In the genomic region with DNA sequence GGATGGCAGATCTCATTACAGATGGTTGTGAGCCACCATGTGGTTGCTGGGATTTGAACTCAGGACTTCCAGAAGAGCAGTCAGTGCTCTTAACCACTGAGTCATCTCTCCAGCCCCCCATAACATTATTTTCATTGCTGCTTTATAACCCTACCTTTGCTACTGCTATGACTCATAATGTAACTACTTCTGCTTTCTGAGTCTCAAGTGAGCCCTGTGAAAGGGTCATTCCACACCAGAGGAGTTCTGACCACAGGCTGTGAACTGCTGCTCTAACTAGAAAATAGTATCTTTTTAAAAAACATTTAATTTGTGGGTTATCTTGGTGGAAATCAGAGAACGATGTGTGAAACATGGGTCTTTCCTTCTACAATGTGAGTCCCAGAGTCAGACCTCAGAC, we compare ENCODE assay signal across 23 mouse cellular contexts. TPM values are rescaled to one million over a fixed set of nuclear protein-coding genes. Genes with fewer than 3 reads are reported as not detected.
"Had no signal": no experiment of that assay in that cellular context is flagged by ENCODE, and none has a peak within 500 bp of the region (broad histone marks: within the 10 kb centered on the region; RNA-seq: fewer than 3 reads in every experiment).

No protein-coding gene starts in this region.

- H3K27me3 ChIP-seq: lung, embryonic 15.5 days; midbrain, embryonic 13.5 days had no signal

- H3K27ac ChIP-seq: layer of hippocampus, adult 2 months; left cerebral cortex, adult 2 months; limb, embryonic 10.5 days; liver, embryonic 14.5 days; lung, embryonic 15.5 days; midbrain, embryonic 13.5 days had no signal

- H3K9ac ChIP-seq: liver, embryonic 14.5 days; lung, embryonic 15.5 days; midbrain, embryonic 13.5 days had no signal

- H3K4me3 ChIP-seq: layer of hippocampus, adult 2 months; left cerebral cortex, adult 2 months; limb, embryonic 10.5 days; lung, embryonic 15.5 days; midbrain, embryonic 13.5 days had no signal

- H3K9me3 ChIP-seq: limb, embryonic 10.5 days; lung, embryonic 15.5 days; midbrain, embryonic 13.5 days had no signal

- H3K4me2 ChIP-seq: lung, embryonic 15.5 days; midbrain, embryonic 13.5 days had no signal

- H3K4me1 ChIP-seq: limb, embryonic 10.5 days; lung, embryonic 15.5 days; midbrain, embryonic 13.5 days had no signal

- ATAC-seq: midbrain, embryonic 13.5 days had no signal

- DNase-seq: kidney, adult 18-20 months; kidney, postnatal 10 days; kidney, postnatal 4 days; right cerebral cortex, adult 18-20 months; right cerebral cortex, postnatal 25 days; thymus, adult 18-20 months; thymus, postnatal 25 days had no signal

RNA-seq across cellular contexts. Expression of gene Actl7a, which starts 14.5 kb away (rescaled TPM):
- total RNA-seq: layer of hippocampus, adult 2 months; layer of hippocampus, postnatal 10 days; left cerebral cortex, adult 2 months; left cerebral cortex, postnatal 14 days; midbrain, postnatal 0 days had no signal
- polyA plus RNA-seq: intestine, embryonic 14.5 days; kidney, embryonic 14.5 days; limb, embryonic 10.5 days; limb, embryonic 14.5 days; liver, embryonic 14.5 days; lung, embryonic 15.5 days; macrophage; midbrain, postnatal 0 days; neural tube, embryonic 14.5 days; stomach, embryonic 14.5 days; urinary bladder, adult 2 months had no signal

RNA-seq across cellular contexts. Expression of gene Actl7b, which starts 16.4 kb away (rescaled TPM):
- total RNA-seq: left cerebral cortex, adult 2 months had no signal
- polyA plus RNA-seq: intestine, embryonic 14.5 days; kidney, embryonic 14.5 days; limb, embryonic 10.5 days; liver, embryonic 14.5 days; lung, embryonic 15.5 days; macrophage; midbrain, embryonic 13.5 days; midbrain, postnatal 0 days; neural tube, embryonic 14.5 days; stomach, embryonic 14.5 days; urinary bladder, adult 2 months had no signal

RNA-seq across cellular contexts. Expression of gene Gm26657, which starts 17.8 kb away (rescaled TPM):
- total RNA-seq: layer of hippocampus, adult 2 months; layer of hippocampus, postnatal 10 days; left cerebral cortex, adult 2 months; left cerebral cortex, postnatal 14 days; midbrain, postnatal 0 days had no signal
- polyA plus RNA-seq: intestine, embryonic 14.5 days; kidney, embryonic 14.5 days; limb, embryonic 10.5 days; limb, embryonic 14.5 days; liver, embryonic 14.5 days; lung, embryonic 15.5 days; macrophage; midbrain, embryonic 13.5 days; midbrain, postnatal 0 days; neural tube, embryonic 14.5 days; stomach, embryonic 14.5 days; urinary bladder, adult 2 months had no signal
